Mouse (Mus musculus) liver, embryonic 14.5 days (tissue): ENCODE results near the gene Ficd.

Experiments
- CTCF ChIP-seq: IDR thresholded peaks from 2 replicates; pipeline ENCODE4 v1.5.1; 2016; ENCODE audit warnings: antibody characterized with exemption, low read depth, control low read depth
- EP300 ChIP-seq: IDR thresholded peaks from 2 replicates; pipeline ENCODE4 v1.6.1; 2016; ENCODE audit warnings: antibody characterized with exemption, low read depth

DNA sequence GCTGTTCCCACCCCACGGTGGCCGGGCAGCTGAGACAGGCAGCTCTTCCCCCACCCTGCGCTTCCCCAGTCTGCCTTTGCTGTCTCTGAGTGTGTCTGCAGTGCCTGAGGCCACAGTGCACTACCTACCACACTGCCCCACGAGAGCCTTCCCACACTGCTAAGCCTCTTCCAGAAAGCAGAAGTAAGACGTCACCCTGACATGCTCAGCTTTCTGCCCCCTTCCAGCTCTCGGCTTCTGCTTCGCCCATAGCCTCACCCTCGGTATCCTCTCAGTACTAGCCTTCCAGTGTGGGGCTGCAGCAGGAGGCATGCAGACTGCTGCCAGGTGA is 41.3 kb downstream of the Ficd start:
- no peak for TF ChIP-seq EP300
- no peak for TF ChIP-seq CTCF
